Mouse (Mus musculus): Measurements from ENCODE around the gene 4933427D14Rik.

DNA sequence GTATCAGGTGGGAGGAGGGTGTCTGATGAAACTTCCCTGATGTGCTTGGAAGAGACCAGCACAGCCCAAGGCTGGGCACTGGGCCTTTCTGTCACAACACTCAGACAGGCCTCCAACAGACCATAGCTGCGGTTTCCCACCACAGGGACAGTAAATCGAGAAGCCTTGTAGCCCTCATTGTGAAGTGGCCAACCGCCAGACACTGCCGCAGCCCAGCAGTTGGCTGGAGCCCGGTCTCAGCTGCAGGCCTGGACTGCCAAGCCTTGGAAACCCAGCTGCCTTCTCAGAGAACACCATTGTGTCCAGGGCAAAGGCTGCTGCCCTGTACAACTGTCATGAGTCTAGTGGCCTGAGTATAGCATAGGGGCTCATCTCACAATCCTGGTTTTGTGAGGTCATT, 26.8 kb upstream of the 4933427D14Rik start:
- TF ChIP-seq POLR2A (IDR thresholded peaks at IDR 0.05; ENCODE audit: borderline replicate concordance, insufficient read depth, low read length) (no peak), CTCF (IDR thresholded peaks at IDR 0.05; ENCODE audit: borderline replicate concordance, insufficient read depth, low read depth, low read length) (no peak)
